Mouse (Mus musculus): ENCODE data around the gene Psmf1. TPM values are rescaled to one million over a fixed set of nuclear protein-coding genes. Genes with fewer than 3 reads are reported as not detected.
A peak's percentile ranks its signal among the peaks of the same experiment; 100 is the strongest.

The Psmf1 gene
- total RNA-seq, 2 experiments from 2014 or later = 51.8 to 51.9 TPM

DNA sequence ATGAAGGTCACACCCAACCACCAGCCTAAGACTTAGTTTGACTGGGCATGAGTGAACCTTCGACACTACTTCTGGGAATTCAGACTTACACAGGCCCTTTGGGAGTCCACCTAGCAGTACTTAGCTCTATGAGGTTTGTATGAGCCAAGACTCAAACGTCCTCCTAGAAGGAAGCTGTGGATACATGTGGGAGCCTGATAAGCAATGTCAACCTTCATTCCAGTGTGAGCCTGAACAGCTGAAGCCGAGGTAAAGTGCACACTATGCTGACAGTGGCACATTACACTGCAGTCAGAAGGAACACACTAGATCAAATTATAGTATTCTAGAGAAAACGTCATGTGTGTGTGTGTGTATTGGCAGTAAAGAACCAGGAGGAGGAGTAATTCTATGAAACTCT lies 5.5 kb downstream of the Psmf1 start:
- DNase-seq (ENCODE audit: low spot score in 2 of 2) = no peak

DNA sequence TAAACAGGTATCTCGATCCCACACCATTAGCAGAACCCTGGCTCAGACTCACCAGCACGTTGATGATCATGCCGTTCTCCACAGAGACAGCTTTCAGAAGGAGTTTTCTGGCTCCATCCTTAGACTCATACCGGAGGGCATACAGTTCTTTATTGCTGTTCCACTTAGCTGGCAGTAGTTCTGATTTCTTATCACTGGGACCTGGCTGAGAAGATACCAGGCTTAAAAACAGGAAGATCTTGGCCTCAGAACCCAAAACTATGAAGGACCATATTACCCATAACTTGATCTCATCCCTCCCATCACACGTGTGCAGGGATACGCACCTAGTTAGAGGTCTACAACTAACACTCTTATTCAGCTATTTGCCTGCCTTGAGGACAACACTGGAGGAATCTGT lies 8.6 kb downstream of the Psmf1 start:
- DNase-seq (ENCODE audit: low spot score in 2 of 2) = no peak

DNA sequence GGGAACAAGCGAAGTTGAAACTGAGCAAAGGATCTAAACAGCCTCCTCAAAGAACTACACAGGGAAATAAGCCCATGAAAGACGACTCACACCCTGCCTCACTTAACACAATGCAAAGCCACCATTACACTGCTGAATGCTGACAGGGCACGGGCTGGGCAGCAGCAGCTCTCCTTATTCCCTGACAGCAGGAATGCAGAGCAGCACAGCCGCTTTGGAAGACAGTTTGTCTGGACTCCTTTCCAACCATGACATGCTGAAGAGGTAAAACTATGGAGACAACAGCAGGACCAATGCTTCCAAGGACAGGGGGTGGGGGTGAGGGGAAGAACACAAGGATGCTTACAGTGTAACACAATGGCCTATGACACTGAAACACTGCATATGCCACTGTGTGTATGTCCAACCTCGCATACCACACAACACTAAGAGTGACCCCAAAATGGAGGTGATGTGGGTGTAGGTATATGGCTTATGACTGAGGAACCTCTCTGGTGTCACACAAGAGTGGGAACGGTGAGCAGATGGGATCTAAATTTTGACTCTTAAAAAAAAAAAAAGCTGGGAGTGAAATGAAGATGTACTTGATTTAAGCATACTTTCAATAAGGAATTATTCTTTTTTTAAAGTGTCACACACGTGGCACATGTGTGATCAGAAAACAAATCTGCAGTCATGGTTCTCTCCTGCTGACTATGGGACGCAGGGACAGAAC lies 10.7 kb downstream of the Psmf1 start:
- no peak for DNase-seq (ENCODE audit: low spot score in 2 of 2)

DNA sequence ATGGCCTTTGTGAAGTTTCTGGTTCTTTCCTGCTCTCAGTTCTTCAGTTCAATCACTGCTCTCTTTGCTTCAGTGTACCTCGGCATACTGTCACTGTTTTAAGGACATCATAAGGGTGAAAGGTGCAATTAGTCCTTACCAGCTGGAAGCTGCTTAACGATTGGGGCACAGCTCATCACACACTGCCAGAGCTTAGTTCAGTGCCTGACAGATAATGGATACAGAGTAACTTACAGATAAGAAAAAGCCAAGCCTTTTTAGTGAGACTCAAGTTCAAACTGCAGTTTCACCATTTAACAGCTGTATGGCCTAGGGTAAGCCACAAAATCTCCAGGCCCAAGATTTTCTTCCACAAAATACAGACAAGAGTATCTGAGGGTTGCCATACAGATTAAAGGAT lies 19.9 kb downstream of the Psmf1 start:
- DNase-seq (ENCODE audit: low spot score in 2 of 2) = no peak

DNA sequence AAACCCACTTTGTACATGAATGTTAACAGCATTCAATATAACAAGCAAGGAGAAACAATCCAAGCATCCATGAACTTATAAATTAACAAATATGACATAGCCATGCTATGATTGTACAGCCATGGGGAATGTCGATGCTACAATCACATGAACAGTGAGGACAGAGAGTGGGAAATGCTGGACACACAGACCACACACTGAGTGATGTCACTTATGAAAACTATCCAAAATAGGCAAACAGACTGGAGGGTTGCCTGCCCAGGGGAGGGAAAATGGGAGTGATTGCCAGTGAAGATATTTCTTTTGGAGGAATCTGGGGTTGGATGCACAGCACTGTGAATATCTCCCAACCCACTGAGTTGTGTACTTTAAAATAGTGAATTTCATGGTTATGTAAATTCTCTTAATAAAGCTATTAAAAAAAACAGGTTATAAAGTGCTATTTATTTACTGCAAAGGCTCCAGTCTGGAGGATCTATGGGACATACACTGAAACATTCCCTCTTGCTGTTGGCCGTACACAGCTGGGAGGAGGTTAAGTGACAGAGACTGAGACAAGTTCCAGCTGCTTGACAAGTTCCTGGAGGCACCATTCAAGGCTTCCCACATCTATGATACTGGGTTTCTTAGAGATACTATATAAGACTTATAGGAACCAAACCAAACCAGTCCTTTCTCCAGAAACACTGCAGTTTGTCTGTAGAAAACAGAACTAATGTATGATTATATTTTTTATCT lies 27.5 kb downstream of the Psmf1 start:
- no peak for DNase-seq (ENCODE audit: low spot score in 2 of 2)

DNA sequence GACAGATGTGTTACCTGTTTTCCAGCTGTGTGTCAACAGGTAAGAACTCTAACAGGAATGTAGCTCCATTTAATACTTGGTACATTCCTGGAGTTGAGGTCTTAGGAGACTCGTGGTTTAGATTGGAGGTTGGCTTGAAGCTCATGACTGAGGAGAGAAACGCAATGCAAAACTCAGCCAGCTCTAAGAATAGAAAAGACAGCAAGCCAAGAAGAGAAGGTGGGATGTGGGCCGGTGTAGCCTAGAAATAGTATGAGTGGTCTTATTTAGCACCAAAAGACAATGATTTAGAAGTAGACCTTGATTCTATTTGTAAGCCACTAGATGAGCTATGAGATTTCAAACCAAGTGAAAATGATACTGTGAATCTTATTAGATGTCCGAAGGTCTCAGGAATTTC lies 28.5 kb downstream of the Psmf1 start:
- DNase-seq (ENCODE audit: low spot score in 2 of 2) = no peak

DNA sequence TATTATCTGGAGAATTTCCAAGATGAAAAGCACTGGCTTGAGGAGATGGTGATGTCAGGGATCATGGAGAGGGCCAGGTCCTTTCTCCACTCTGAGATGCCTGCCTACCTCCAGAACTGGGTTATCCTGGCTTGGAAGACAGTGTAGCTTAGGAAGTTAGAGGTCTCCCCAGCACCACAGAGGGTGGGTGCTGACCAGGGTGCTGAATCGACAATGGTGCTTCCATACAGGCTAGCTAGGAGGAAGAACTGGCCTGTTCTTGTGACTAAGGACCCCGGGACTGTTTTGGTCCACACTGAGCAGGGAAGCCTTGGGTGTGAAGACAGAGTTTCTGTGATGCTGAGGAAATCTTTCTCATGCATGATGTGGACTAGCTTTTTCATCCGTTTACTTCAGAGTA lies 31.3 kb downstream of the Psmf1 start:
- no peak for DNase-seq (ENCODE audit: low spot score in 2 of 2)

DNA sequence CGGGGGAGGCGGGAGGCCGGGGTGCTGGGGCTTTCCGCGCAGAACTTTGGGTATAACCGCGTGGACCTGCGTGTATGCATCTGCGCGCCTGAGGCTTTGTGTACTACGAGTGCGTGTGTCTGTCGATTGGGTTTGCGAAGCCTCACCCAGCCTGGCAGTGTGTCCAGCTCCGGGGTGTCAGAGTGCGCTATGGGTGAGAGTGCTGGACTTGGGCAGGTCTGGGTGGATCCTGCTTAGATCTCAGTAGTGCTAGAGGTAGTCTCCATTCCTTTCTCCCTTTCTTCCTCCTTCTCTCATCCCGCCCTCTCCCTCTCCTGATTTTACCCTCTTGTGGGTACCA lies 41.2 kb downstream of the Psmf1 start:
- DNase-seq (ENCODE audit: low spot score in 2 of 2) = no peak

DNA sequence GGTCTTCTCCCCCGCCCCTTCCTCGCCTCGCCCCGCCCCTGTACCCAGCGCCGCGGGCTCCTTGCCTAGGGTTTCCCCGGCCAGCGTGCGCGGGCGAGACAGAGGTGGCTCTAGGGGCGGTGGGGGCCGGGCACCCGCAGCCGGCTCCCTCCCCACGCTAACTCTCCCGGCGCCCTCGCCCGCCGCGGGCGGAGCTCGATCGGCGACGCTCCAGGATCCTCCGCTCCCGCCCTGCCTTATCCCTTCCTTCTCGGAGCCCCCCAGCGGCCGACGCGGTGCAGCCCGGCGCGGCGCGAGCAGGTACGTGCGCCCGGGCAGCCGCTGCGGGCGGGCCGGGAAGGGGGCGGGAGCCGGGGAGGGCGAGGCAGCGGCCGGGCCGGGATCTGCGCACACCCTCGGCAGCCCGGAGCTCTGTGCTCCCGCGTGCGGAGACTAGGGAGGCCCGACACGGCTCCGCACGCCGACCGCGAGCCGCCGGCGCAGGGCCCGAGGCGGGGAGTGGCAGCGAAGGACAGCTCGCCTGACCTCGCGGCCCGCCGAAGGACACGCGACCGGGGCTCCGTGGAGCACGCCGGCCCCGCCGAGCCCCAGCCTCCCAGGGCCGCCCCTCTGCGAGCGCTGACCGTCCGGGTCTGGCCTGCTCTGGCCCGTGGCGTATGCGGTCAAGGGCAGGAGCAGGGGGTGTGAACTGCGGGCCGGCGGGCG lies 41.7 kb downstream of the Psmf1 start:
- peak in 1 of 2 experiments; percentile 15 for DNase-seq (ENCODE audit: low spot score in 2 of 2)

DNA sequence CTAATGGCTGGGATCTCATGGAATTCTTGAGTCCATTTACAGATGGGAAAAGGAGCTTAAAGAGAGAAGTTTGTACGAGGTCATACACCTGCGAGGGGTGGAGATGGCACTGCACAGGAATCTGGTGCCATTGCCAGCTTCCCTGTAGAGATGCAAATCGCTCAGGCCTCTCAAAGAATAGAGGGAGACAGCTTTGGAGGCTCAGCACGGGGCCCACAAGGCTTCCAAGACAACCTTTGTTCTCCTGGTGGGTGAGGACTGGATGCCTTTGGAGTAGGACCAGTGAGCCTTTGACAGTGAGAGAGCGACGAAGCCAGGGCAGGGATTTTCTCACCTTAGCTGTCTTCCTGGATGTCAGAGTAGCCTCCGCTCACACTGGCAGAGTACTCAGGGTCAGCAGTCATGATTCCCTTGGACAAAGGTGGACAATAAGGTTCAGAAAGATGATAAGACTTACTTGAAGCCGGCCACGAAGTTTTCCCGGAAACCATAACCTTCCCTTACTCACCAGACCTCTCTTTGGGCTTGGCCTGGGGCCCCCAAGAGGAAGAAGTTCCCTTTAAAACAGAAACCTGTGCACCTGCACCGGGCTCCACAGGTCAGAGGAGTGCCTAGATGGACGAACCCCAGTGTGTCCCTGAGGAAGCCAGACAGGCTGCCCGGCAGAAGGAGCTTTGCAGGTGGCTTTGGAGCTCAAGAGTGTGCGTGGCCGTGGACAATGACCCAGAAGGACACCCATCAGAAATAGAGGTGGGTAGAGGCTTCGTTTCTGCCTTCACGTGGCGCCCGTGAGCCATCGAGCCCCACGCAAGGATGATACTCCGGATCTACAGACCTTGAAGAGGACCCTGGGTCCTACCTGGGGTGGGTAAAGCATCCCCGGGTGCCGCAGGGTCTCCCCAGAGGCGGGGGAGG lies 42.5 kb downstream of the Psmf1 start, which contains the start of gene Tmem74b:
Gene Tmem74b, plus strand, starts transcription at position 778 of the 915 bp plus-strand sequence.
- no peak for DNase-seq (ENCODE audit: low spot score in 2 of 2)

DNA sequence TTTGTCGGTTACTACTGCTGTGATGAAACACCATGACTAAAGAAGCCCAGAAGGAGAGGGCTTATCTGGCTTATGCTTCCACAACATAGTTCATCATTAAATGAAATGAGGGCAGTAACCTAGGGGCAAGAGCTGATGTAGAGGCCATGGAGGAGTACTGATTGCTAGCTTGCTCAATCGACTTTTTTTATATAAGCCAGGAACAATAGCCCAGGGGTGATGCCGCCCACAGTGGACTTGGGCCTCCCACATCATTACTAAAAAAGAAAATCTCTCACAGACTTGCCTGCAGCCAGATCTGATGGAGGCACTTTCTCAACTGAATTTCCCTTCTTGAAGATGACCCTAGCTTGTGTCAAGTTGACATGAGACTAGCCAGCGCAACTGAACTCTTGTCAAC lies 61.0 kb downstream of the Psmf1 start:
- no peak for DNase-seq (ENCODE audit: low spot score in 2 of 2)

DNA sequence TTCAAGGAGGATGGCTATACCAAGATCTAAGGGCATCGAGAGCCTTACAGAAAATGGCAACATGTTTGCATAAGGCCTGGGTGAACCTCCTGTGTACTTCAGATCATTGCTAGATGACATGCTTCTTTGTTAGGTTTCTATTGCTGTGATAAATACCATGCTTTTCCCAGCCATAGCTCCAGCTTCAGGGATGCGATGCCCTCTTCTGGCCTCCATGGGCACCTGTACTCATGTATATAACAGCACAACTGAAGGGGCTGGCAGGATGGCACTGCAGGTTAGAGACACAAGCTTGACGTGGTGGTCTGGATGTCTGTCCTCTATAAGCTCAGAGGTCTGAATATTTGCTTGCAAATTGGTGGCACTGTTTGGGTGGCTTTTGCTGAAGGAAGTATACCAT lies 61.6 kb downstream of the Psmf1 start:
- no peak for DNase-seq (ENCODE audit: low spot score in 2 of 2)

DNA sequence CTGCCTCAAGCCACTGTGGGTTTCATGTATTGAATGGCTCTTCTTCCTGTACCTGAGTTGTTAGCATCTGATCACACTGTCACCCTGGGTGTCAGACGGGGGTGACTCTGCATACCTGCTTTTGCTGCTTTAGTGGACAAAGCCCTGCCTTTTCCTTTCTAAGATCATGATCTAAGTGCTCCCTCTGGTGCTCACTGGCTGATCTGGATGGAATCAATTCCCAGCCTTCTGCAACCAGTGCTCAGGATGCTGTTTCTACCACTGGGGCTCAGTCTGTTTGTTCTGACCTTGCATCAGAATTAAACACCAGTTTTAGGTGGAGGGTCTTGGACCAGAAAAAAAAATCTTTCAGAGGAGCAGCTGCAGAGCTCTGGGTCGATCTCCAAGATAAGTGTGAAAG lies 67.8 kb downstream of the Psmf1 start:
- DNase-seq (ENCODE audit: low spot score in 2 of 2) = no peak

DNA sequence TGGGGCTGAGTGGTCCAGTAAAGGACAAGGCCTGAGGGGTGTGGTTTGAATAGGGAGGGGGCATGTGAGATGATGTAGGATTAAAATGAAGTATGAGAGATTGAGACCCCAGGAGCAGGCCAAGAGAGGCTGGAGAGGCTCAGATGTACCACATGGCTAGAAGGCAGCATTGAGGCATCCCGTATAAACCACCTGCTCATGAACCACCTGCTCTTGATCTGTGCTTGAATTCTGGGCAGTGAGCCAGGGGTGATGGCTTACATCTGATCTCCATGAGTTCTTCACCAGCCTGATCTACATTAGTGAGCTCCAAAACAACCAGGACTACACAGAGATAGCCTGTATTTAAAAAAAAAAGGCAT lies 73.0 kb downstream of the Psmf1 start:
- no peak for DNase-seq (ENCODE audit: low spot score in 2 of 2)

DNA sequence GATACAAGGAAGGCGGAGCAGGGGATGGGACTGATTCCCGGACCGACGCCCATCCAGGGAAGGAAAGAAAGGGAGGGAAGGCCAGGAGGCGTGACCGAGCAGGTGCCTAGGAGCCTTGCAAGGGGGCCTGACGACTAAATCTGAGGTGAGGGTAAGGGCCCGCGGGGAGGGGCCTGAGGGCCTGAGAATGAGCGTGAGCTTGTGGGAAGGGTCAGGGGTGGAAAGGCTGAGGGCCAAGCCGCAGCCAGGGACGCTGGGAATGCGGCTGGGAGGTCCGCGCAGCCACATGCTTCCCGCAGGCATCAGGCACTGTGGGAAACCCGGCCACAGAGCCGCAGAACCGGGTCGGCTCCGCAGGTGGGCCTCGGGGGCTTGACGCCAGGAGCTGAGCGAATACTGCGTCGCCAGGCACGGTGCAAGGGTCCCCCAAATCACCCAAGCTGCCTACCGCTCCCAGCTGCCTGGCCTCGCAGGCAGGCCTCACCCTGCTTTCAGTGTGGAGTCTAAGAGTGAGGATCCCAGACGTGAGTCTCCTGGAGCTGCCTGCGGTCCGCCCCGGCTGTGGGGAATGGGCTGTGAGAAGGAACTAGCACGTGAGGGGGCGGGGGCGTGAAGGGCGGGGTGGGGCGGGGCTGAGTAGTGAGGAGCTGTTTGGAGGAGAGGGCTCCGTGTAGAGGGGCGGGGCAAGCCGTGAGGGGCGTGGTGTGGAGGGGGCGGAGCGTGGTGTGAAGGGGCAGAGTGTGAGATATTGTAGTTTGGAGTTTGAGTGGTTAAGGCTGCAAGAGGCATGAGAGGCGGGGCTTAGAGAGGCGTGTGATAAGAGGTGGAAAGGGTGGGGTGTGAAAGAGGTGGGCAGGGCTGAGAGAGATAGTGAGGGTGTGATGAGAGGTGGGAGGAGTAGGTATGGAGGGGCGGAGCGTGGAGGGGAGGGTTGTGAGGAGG lies 73.7 kb downstream of the Psmf1 start:
- no peak for DNase-seq (ENCODE audit: low spot score in 2 of 2)

DNA sequence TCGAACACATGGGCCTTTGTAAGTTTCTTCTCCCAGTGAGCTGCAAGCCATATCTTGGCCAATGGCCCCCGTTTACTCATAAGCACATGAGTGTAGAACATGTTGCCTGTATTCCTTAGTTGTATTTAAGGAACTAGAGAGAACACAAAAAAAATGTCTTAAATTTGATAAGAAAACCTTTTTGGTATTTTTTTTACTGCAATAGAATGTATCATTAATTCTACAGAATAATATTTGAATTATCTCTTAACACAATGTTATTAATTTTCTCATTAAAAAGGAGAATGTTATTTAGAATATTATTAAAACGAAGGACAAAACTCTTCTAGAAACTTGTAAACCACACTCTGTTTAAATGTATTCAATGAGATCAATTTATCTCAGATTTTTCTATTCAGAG lies 75.6 kb downstream of the Psmf1 start, which contains the start of gene Rad21l:
Gene Rad21l, minus strand, starts transcription at position 101 of the 400 bp plus-strand sequence.
- no peak for DNase-seq (ENCODE audit: low spot score in 2 of 2)
